Mouse (Mus musculus): Measurements from ENCODE around the gene Slc16a5. TPM values are rescaled to one million over a fixed set of nuclear protein-coding genes. Genes with fewer than 3 reads are reported as not detected.

The Slc16a5 gene
- 0.21 and 0.51 TPM in 2 replicates for polyA plus RNA-seq (2015; fragmentation: Nextera tagmentation; extraction: Ambion mirVana)

DNA sequence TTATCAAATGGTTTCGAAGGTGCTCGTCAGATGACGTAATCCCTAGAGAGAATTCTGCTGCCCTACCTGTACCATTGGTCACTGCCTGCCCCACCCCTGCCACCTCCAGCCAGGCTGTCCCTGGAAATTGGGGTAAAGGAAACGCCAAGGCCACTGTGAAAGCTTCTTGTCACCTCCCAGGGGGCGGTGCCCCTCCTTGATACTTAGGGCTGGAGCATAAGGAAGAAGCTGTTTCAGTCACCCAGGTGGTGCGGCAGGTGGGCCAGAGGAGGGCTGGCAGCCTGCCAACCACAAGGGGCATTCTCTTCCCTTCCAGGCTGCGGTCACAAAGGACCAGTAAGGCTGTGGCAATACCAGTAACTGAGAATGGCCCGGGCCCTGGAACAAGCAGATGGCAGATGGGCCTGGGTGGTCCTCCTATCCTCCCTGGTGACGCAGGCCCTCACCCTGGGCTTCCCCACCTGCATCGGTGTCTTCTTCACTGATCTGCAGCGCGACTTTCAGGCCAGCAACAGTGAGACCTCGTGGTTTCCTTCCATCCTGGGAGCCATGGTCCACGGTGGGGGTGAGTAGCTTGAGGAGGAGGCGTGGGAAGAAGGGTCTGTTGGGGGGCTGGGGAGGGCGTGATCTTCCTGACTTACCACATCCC, at the start of gene Slc16a5:
TSS of gene Slc16a5 (plus strand) at position 232 of the 649 bp plus-strand sequence.
- WGBS (ENCODE audit: insufficient replicate concordance): 57% methylated on average over 16 of the region's 16 CpGs
- H3K9me3 ChIP-seq (replicated peaks; ENCODE audit: control insufficient read depth, low read length): no peaks in the 10 kb centered on the region
- no peaks in the 10 kb centered on the region; the same call in 1 of the 2 replicates for H3K4me1 ChIP-seq (ENCODE audit: control insufficient read depth, low read depth, low read length)
- ATAC-seq (ENCODE audit: low read depth): no peak
- no peak within 1 kb of the TSS for H3K27ac ChIP-seq (ENCODE audit: low read length)
- H3K36me3 ChIP-seq (ENCODE audit: control insufficient read depth, insufficient read depth): no peaks in the 10 kb centered on the region
- no peaks in the 10 kb centered on the region for H3K27me3 ChIP-seq (ENCODE audit: control insufficient read depth, insufficient read depth, low read depth, low read length)
- H3K9ac ChIP-seq (ENCODE audit: low read depth, low read length): no peak within 1 kb of the TSS
- H3K4me2 ChIP-seq (ENCODE audit: low read depth, low read length): no peak within 1 kb of the TSS
- H3K4me3 ChIP-seq (ENCODE audit: low read depth, low read length): no peak within 1 kb of the TSS

DNA sequence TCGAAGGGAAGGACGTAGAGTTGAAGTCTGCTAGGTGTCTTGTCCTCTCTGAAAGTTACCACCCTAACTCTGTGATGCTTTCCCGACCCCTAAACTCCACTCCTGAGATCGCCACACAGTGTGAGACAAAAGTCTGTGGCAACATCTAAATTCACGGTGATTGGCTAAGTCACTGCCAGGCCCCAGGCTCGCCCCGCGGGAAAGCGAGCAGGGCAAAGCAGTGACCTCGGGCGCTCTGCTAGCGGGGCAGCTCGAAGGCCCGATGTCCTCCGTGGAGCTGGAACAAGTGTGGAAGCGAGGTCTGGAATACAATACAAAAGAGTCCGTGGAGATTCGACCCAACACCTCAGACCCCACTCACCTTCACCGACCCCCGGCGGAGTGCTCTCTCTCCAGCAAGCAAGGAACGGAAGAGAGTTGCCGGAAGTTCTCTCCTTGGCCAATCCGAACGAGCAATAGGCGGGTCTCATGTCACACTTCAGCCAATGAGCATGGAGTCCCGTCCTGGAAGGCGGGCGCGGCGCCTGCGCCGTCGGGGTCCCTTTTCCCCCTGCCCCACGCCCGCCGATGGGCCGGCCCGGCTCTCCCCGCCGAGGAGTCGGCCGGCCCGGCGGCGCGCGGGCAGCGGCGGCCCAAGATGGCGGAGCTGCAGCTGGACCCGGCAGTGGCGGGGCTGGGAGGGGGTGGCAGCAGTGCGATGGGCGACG, 42.6 kb upstream of the Slc16a5 start, which contains the start of the genes Atp5h and Kctd2:
TSS of gene Atp5h (minus strand) at position 432 of the 707 bp plus-strand sequence.
TSS of gene Kctd2 (plus strand) at position 598 of the 707 bp plus-strand sequence.
- peak; percentile 98 for ATAC-seq (ENCODE audit: low read depth)
- peak within 1 kb of the TSS; percentile 82 for H3K27ac ChIP-seq (ENCODE audit: low read length)
- WGBS (ENCODE audit: insufficient replicate concordance): 0% methylated on average over 56 of the region's 56 CpGs
- no peaks in the 10 kb centered on the region for H3K9me3 ChIP-seq (replicated peaks; ENCODE audit: control insufficient read depth, low read length)
- H3K9ac ChIP-seq (ENCODE audit: low read depth, low read length): peak within 1 kb of the TSS; percentile 94
- H3K4me1 ChIP-seq (ENCODE audit: control insufficient read depth, low read depth, low read length): peaks cover 24% of the 10 kb centered on the region
- H3K4me3 ChIP-seq (ENCODE audit: low read depth, low read length): peak within 1 kb of the TSS; percentile 91
- H3K27me3 ChIP-seq (ENCODE audit: control insufficient read depth, insufficient read depth, low read depth, low read length): no peaks in the 10 kb centered on the region
- peaks cover 18% of the 10 kb centered on the region for H3K36me3 ChIP-seq (ENCODE audit: control insufficient read depth, insufficient read depth)
- H3K4me2 ChIP-seq (ENCODE audit: low read depth, low read length): peak within 1 kb of the TSS; percentile 96

DNA sequence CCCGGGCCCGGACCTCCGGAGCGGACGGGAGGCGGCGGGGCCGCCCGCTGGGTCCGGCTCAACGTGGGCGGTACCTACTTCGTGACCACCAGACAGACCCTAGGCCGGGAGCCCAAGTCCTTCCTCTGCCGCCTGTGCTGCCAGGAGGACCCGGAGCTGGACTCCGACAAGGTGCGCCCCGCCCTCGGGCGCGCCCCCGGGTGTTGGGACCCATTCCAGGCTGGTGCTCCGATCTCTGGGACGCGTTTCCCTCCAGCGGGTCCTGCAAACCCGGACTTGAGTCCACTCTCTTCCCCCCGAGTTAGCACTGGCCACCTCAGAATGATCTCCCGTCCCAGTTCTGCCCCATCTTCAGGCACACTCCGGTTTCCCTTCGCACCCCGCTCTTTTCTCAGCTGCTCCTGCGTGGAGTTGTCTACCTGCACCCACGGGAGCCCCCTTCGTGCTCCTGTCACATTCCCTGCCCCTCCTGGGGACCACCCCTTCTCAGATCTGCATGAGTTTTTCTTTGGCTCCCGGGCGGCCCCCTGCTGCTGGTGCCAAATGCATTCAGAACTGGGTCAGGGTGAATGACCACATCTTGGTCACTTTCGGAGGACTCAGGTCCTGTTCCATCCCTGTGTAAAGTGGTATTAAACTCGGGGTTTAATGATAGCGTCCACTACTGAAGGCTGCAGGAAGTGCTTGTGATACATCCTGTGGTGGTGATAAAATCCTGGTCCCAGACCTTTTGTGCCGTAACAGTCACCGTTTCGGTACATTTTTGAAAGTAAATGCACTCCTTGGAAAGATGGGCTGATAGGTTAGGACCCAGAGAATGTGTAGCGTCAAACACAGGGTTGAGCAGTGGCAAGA, 41.7 kb upstream of the Slc16a5 start:
- peaks cover 12% of the 10 kb centered on the region for H3K36me3 ChIP-seq (ENCODE audit: control insufficient read depth, insufficient read depth)
- WGBS (ENCODE audit: insufficient replicate concordance): under 1% methylated on average over 45 of the region's 45 CpGs
- ATAC-seq (ENCODE audit: low read depth): peak; percentile 62

DNA sequence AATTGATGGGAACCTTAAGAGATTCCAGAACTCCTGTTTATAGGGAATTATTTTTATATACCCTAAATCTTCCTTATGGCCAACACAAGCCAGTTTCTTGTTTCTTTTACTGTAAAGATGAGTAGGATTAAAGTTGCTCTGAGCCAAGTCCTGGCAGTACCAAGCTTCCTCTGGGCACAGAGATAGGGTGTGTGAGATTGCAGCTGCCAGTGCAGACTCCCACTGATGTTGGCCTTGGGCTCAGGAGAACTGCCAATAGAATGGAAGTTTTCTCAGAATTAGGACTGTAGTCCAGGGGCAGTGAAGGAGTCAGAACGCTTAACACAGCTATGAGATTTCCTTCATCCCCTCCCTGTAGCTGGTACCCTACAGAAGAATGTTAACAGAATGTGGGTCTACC, 40.9 kb upstream of the Slc16a5 start:
- H3K4me3 ChIP-seq (ENCODE audit: low read depth, low read length): peak overlapping the region; percentile 91
- no peak overlapping the region for H3K9ac ChIP-seq (ENCODE audit: low read depth, low read length)
- H3K4me1 ChIP-seq (ENCODE audit: control insufficient read depth, low read depth, low read length): peaks cover 24% of the 10 kb centered on the region
- H3K27me3 ChIP-seq (ENCODE audit: control insufficient read depth, insufficient read depth, low read depth, low read length): no peaks in the 10 kb centered on the region
- no peak for ATAC-seq (ENCODE audit: low read depth)
- 47% methylated on average over 1 of the region's 1 CpGs for WGBS (ENCODE audit: insufficient replicate concordance)
- H3K27ac ChIP-seq (ENCODE audit: low read length): no peak overlapping the region
- H3K4me2 ChIP-seq (ENCODE audit: low read depth, low read length): peak overlapping the region; percentile 96
- H3K9me3 ChIP-seq (replicated peaks; ENCODE audit: control insufficient read depth, low read length): no peaks in the 10 kb centered on the region
- H3K36me3 ChIP-seq (ENCODE audit: control insufficient read depth, insufficient read depth): peaks cover 7% of the 10 kb centered on the region

More for the DNA sequence above, 41.7 kb upstream of the Slc16a5 start:
- Histone ChIP-seq H3K9me3 (replicated peaks; ENCODE audit: control insufficient read depth, low read length) (no peaks in the 10 kb centered on the region), H3K4me1 (ENCODE audit: control insufficient read depth, low read depth, low read length) (peaks cover 24% of the 10 kb centered on the region), H3K27me3 (ENCODE audit: control insufficient read depth, insufficient read depth, low read depth, low read length) (no peaks in the 10 kb centered on the region), H3K4me3 (ENCODE audit: low read depth, low read length) (peak overlapping the region; percentile 91), H3K9ac (ENCODE audit: low read depth, low read length) (peak overlapping the region; percentile 94), H3K4me2 (ENCODE audit: low read depth, low read length) (peak overlapping the region; percentile 96), H3K27ac (ENCODE audit: low read length) (peak overlapping the region; percentile 82)

DNA sequence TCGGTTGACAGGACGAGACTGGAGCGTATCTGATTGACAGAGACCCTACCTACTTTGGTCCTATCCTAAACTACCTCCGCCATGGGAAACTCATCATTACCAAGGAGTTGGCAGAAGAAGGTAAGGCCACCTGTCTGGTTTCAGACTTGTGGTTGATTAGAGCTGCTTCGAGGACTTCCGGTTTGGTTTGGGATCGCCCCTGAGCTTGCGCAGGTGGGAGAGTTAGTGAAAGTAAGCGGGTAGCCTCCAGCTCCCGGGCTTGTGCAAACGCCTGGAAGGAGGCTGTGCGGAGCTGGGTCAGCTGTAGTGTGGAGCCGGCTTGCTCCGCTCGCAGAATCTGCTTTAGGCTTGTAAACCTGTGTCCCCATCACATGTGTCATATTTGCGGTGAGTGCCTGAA, 40.3 kb upstream of the Slc16a5 start:
- no peak for ATAC-seq (ENCODE audit: low read depth)
- H3K4me3 ChIP-seq (ENCODE audit: low read depth, low read length): no peak overlapping the region
- H3K9ac ChIP-seq (ENCODE audit: low read depth, low read length): no peak overlapping the region
- no peak overlapping the region for H3K4me2 ChIP-seq (ENCODE audit: low read depth, low read length)
- no peaks in the 10 kb centered on the region for H3K27me3 ChIP-seq (ENCODE audit: control insufficient read depth, insufficient read depth, low read depth, low read length)
- no peaks in the 10 kb centered on the region for H3K9me3 ChIP-seq (replicated peaks; ENCODE audit: control insufficient read depth, low read length)
- no peak overlapping the region for H3K27ac ChIP-seq (ENCODE audit: low read length)
- H3K36me3 ChIP-seq (ENCODE audit: control insufficient read depth, insufficient read depth): peaks cover 4% of the 10 kb centered on the region
- whole genome bisulfite sequencing (ENCODE audit: insufficient replicate concordance): 88% methylated on average over 16 of the region's 16 CpGs
- peaks cover 24% of the 10 kb centered on the region for H3K4me1 ChIP-seq (ENCODE audit: control insufficient read depth, low read depth, low read length)

DNA sequence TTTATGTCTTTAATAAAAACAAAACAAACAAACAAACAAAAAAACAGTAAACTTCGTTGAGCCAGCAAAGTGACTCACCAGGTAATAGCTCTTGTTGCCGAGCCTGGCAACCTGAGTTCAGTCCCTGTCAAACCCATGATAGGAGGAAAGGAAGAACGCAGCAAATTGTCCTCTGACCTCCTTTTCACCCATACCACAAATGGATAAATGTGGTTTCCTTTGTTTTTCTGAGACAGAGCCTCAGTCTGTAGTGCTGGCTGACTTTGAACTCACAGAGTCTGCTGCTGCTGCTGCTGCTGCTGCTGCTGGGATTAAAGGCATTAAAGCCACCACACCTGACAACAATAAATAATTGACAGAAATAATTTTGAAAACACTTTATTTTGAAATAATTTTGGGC, 39.2 kb upstream of the Slc16a5 start:
- Histone ChIP-seq H3K9ac (ENCODE audit: low read depth, low read length) (no peak overlapping the region), H3K4me3 (ENCODE audit: low read depth, low read length) (no peak overlapping the region), H3K27me3 (ENCODE audit: control insufficient read depth, insufficient read depth, low read depth, low read length) (no peaks in the 10 kb centered on the region), H3K4me1 (ENCODE audit: control insufficient read depth, low read depth, low read length) (peaks cover 24% of the 10 kb centered on the region), H3K27ac (ENCODE audit: low read length) (no peak overlapping the region), H3K9me3 (replicated peaks; ENCODE audit: control insufficient read depth, low read length) (no peaks in the 10 kb centered on the region), H3K36me3 (ENCODE audit: control insufficient read depth, insufficient read depth) (no peaks in the 10 kb centered on the region; the same call in 1 of the 2 replicates), H3K4me2 (ENCODE audit: low read depth, low read length) (no peak overlapping the region)
- ATAC-seq (ENCODE audit: low read depth): no peak
- WGBS (ENCODE audit: insufficient replicate concordance): 59% methylated on average over 3 of the region's 3 CpGs

DNA sequence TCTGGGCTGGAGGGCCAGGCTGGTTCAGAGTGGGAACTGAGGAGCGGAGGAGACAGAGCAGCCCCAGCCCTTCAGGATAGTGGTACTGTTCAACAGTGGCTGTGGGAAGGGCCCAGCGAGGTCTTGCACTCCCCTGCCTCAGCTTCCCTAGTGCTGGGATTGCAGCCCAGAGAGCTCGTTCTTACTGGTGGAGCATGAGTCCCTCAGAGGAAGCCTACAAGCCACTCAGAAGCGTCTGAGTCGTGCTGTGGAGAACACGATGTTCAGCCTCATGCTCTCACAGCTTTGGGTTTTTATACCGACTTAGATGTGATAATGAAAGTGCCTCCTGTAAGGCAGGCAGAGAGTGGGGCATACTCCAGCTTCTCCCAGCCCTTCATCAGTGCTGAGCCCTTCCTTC, 37.6 kb upstream of the Slc16a5 start:
- Histone ChIP-seq H3K27me3 (ENCODE audit: control insufficient read depth, insufficient read depth, low read depth, low read length) (no peaks in the 10 kb centered on the region), H3K4me3 (ENCODE audit: low read depth, low read length) (no peak overlapping the region), H3K36me3 (ENCODE audit: control insufficient read depth, insufficient read depth) (no peaks in the 10 kb centered on the region; the same call in 1 of the 2 replicates), H3K9ac (ENCODE audit: low read depth, low read length) (no peak overlapping the region), H3K27ac (ENCODE audit: low read length) (no peak overlapping the region), H3K4me1 (ENCODE audit: control insufficient read depth, low read depth, low read length) (peaks cover 15% of the 10 kb centered on the region), H3K4me2 (ENCODE audit: low read depth, low read length) (no peak overlapping the region), H3K9me3 (replicated peaks; ENCODE audit: control insufficient read depth, low read length) (no peaks in the 10 kb centered on the region)
- no peak for ATAC-seq (ENCODE audit: low read depth)
- 74% methylated on average over 7 of the region's 7 CpGs for WGBS (ENCODE audit: insufficient replicate concordance)

DNA sequence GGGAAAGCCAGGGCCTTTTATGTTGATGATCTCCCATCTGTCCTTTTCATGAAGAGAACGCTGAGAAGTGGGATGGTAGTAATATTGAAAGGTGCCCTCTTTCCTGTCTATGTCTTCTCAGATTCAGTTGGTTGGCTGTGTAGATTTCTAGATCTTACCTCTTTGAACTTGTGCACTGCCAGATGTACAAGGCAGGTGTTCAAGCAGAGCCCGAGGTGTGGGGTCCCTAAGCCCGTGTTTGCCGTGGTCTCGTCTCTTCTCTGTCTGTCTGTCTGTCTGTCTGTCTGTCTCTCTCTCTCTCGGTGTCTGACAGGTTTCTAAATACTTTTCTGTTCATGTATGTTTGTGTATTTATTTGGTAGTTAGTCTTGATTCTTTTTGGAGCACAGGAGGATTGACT, 36.6 kb upstream of the Slc16a5 start:
- Histone ChIP-seq H3K9ac (ENCODE audit: low read depth, low read length) (no peak overlapping the region), H3K27ac (ENCODE audit: low read length) (no peak overlapping the region), H3K9me3 (replicated peaks; ENCODE audit: control insufficient read depth, low read length) (no peaks in the 10 kb centered on the region), H3K36me3 (ENCODE audit: control insufficient read depth, insufficient read depth) (no peaks in the 10 kb centered on the region; the same call in 1 of the 2 replicates), H3K4me2 (ENCODE audit: low read depth, low read length) (no peak overlapping the region), H3K4me1 (ENCODE audit: control insufficient read depth, low read depth, low read length) (peaks cover 13% of the 10 kb centered on the region), H3K27me3 (ENCODE audit: control insufficient read depth, insufficient read depth, low read depth, low read length) (no peaks in the 10 kb centered on the region), H3K4me3 (ENCODE audit: low read depth, low read length) (no peak overlapping the region)
- ATAC-seq (ENCODE audit: low read depth): no peak
- 80% methylated on average over 6 of the region's 6 CpGs for WGBS (ENCODE audit: insufficient replicate concordance)
